Mouse (Mus musculus) G1E (cell line): ENCODE measurements around the gene Zglp1. TPM values are rescaled to one million over a fixed set of nuclear protein-coding genes. Genes with fewer than 3 reads are reported as not detected.

Experiments used
- ATAC-seq: 2 replicates; pipeline ENCODE4 v1.8.0; 2016; ENCODE audit warnings: mild to moderate bottlenecking; ENCODE audit not compliant: insufficient number of reproducible peaks, poor library complexity, low FRiP score, severe bottlenecking; ENCODE audit errors: extremely low read depth
- DNase-seq: peaks from one replicate; pipeline ENCODE4 v3.0.0; 2012; ENCODE audit warnings: low spot score
- H3K27me3 ChIP-seq: 2 replicates; pipeline ENCODE4 v1.6.1; 2012; ENCODE audit warnings: mild to moderate bottlenecking, low read length, inconsistent platforms; ENCODE audit not compliant: insufficient read depth
- H3K36me3 ChIP-seq: replicated peaks from 2 replicates; pipeline ENCODE3; 2012; ENCODE audit warnings: mild to moderate bottlenecking, inconsistent platforms
- H3K4me1 ChIP-seq: 2 replicates; pipeline ENCODE4 v1.6.1; 2012; ENCODE audit warnings: low read depth, low read length, inconsistent platforms, mixed read lengths; ENCODE audit not compliant: insufficient read depth
- H3K4me3 ChIP-seq: 2 replicates; pipeline ENCODE4 v1.5.1; 2012; ENCODE audit warnings: low read depth, mild to moderate bottlenecking, inconsistent platforms, low read length, moderate library complexity, mixed read lengths
- H3K9me3 ChIP-seq: replicated peaks from 2 replicates; pipeline ENCODE4 v1.6.1; 2012; ENCODE audit warnings: inconsistent platforms
- CTCF ChIP-seq: IDR thresholded peaks from 2 replicates; pipeline ENCODE4 v1.5.1; 2012; ENCODE audit warnings: low read depth, low read length, inconsistent platforms, mixed read lengths
- GATA1 ChIP-seq: IDR thresholded peaks from 2 replicates; pipeline ENCODE4 v1.6.1; 2012; ENCODE audit warnings: borderline replicate concordance, low read length, inconsistent platforms, mixed read lengths
- GATA2 ChIP-seq: IDR thresholded peaks from 2 replicates; pipeline ENCODE4 v1.6.1; 2012; ENCODE audit warnings: low read depth, low read length, inconsistent platforms, borderline replicate concordance
- POLR2AphosphoS5 ChIP-seq: IDR thresholded peaks from 2 replicates; pipeline ENCODE4 v1.6.1; 2012; ENCODE audit warnings: low read depth, low read length, inconsistent platforms; ENCODE audit not compliant: insufficient replicate concordance
- TAL1 ChIP-seq: conservative IDR thresholded peaks from 2 replicates; pipeline ENCODE4 v1.6.1; 2012; ENCODE audit warnings: low read depth, low read length, inconsistent platforms, mixed read lengths
- polyA plus RNA-seq: library from polyadenylated mRNA; stranded (reverse); fragments of >175 nt; gene quantifications from 2 replicates; pipeline ENCODE4 v1.2.3, GENCODE M21; 2012
- total RNA-seq, 2 experiments: library from RNA; stranded (forward) in 1 of 2; stranded (reverse) in 1 of 2; fragments of 200-1000 nt in 1 of 2; fragments of >200 nt in 1 of 2; fragmentation: Nextera tagmentation in 1 of 2; gene quantifications; 2 replicates each; pipeline ENCODE4 v1.2.3; 2014 to 2017

The Zglp1 gene
- total and polyA plus RNA-seq, 3 experiments: 4.5 TPM; not detected in 2

DNA sequence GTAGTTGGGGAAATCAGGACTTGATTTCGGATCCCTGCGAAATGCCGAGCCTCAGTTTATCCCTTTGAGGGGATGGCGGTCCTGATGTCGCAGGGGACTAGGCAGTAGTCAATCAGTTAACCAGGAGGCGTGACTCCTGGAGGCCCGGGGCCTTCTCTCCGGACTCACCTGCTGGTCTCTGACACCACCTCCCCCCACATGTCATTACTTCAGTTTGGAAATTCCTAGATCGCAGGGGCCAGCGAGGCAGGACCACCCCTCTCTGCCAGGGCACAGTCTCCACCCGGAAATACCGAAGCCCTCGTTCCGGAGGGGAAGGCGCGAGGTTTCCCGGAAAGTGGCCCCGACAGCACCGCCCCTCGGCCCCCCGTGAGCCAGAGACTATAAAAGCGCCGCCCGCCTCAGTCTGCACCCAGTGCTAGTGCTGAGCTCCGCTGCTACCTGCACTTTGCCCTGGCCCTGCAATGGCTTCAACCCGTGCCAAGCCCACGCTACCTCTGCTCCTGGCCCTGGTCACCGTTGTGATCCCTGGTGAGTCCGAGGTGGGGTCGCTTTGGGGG is 51.2 kb downstream of the Zglp1 start, which contains the start of gene Icam1:
Icam1 (plus strand) TSS at position 415 of the 560 bp plus-strand sequence.
- Histone ChIP-seq H3K4me1 (peaks cover 66% of the 10 kb centered on the region), H3K27me3 (peaks cover 7% of the 10 kb centered on the region; the same call in 1 of the 2 replicates), H3K4me3 (peak within 1 kb of the TSS; percentile 74), H3K36me3 (peaks cover 29% of the 10 kb centered on the region), H3K9me3 (no peaks in the 10 kb centered on the region)
- peak; percentile 50; the same call in 1 of the 2 replicates for ATAC-seq
- TF ChIP-seq POLR2AphosphoS5: peak; percentile 78; the same call in 1 of the 2 replicates
- no peak for TF ChIP-seq GATA1
- DNase-seq: peak; percentile 71

DNA sequence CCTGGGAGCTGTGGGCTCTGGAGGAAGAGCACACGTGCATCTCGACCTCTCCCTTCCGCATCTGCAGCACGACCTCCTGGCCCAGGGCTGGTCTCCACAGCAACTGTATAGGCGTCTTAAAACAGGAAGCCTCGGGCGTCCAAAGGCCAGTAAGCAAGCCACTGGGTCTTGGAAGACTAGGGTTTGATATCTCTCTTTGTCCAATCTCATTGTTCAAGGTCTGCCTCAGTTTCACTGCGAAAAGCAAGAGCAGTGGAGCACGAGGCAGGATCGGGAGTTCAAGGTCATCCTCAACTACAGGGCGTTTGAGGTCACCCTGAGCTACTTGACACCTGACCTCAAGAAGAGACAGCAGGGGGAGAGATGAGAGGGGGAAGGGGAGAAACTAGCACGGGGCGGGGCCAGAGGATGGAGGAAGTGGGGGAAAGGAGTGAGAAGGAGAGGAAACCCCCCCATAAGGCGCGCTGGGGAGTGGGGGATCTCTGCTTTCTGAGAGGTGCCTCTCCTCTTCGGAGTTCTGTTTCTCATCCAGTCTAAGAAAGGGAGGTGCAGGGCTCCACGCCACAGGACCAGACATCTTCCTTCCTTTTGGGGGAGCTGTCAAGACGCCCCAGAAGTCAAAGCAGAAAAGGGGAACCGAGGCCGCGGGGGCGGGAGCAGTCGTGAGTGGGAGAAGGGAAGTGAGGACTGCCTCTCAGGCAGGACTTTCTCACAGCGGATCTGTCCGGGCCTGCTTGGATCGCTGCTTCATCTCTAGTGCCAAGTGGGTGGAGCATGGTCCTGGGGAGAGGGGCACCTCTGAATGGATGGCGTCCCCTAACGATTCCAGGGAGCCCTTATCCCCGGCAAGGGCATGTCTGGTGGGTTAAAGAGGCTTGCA is 52.0 kb downstream of the Zglp1 start:
- ATAC-seq: peak; percentile 43
- DNase-seq: peak; percentile 59
- peaks cover 7% of the 10 kb centered on the region; the same call in 1 of the 2 replicates for H3K27me3 ChIP-seq
- no peaks in the 10 kb centered on the region for H3K9me3 ChIP-seq
- peaks cover 25% of the 10 kb centered on the region for H3K36me3 ChIP-seq
- H3K4me1 ChIP-seq: peaks cover 70% of the 10 kb centered on the region
- H3K4me3 ChIP-seq: peak overlapping the region; percentile 74
- TF ChIP-seq GATA2: no peak
- TF ChIP-seq CTCF: no peak
- TF ChIP-seq POLR2AphosphoS5: no peak
- no peak for TF ChIP-seq TAL1
- TF ChIP-seq GATA1: no peak

Other genes with a start within 250 kb of the Zglp1 start
Only the 20 nearest of the 24 such genes appear.
- not detected in 2 replicates for gene A230050P20Rik, start 198.5 kb downstream of the Zglp1 start, total RNA-seq (2014; fragmentation: Nextera tagmentation)
- gene A230050P20Rik, start 198.5 kb downstream of the Zglp1 start, total RNA-seq (2017): 0.05 TPM in 1 of 2 replicates, not detected in the other
- 0.04 and 0.05 TPM in 2 replicates for gene A230050P20Rik, start 198.5 kb downstream of the Zglp1 start, polyA plus RNA-seq
- gene Angptl6, start 187.4 kb downstream of the Zglp1 start, total RNA-seq (2014; fragmentation: Nextera tagmentation): 1.2 and 5.1 TPM in 2 replicates
- gene Angptl6, start 187.4 kb downstream of the Zglp1 start, total RNA-seq (2017): 0.66 and 0.93 TPM in 2 replicates
- gene Angptl6, start 187.4 kb downstream of the Zglp1 start, polyA plus RNA-seq: 2.4 and 3.1 TPM in 2 replicates
- gene Ppan, start 178.9 kb downstream of the Zglp1 start, total RNA-seq (2014; fragmentation: Nextera tagmentation): 40.3 and 47.7 TPM in 2 replicates
- gene Ppan, start 178.9 kb downstream of the Zglp1 start, total RNA-seq (2017): 66.9 and 71.7 TPM in 2 replicates
- gene Ppan, start 178.9 kb downstream of the Zglp1 start, polyA plus RNA-seq: 297 and 313 TPM in 2 replicates
- 198 and 222 TPM in 2 replicates for gene Eif3g, start 168.5 kb downstream of the Zglp1 start, total RNA-seq (2014; fragmentation: Nextera tagmentation)
- 173 and 175 TPM in 2 replicates for gene Eif3g, start 168.5 kb downstream of the Zglp1 start, total RNA-seq (2017)
- 475 and 545 TPM in 2 replicates for gene Eif3g, start 168.5 kb downstream of the Zglp1 start, polyA plus RNA-seq
- 142 and 148 TPM in 2 replicates for gene Dnmt1, start 107.2 kb downstream of the Zglp1 start, total RNA-seq (2014; fragmentation: Nextera tagmentation)
- 167 and 197 TPM in 2 replicates for gene Dnmt1, start 107.2 kb downstream of the Zglp1 start, total RNA-seq (2017)
- 178 and 209 TPM in 2 replicates for gene Dnmt1, start 107.2 kb downstream of the Zglp1 start, polyA plus RNA-seq
- 1.8 and 8.4 TPM in 2 replicates for gene S1pr2, start 90.3 kb downstream of the Zglp1 start, total RNA-seq (2014; fragmentation: Nextera tagmentation)
- gene S1pr2, start 90.3 kb downstream of the Zglp1 start, total RNA-seq (2017): 2.1 and 2.8 TPM in 2 replicates
- gene S1pr2, start 90.3 kb downstream of the Zglp1 start, polyA plus RNA-seq: 1.6 TPM in 2 replicates
- 38.4 and 39.6 TPM in 2 replicates for gene Mrpl4, start 64.4 kb downstream of the Zglp1 start, total RNA-seq (2014; fragmentation: Nextera tagmentation)
- 39.1 and 51.5 TPM in 2 replicates for gene Mrpl4, start 64.4 kb downstream of the Zglp1 start, total RNA-seq (2017)
- gene Mrpl4, start 64.4 kb downstream of the Zglp1 start, polyA plus RNA-seq: 92.6 and 129 TPM in 2 replicates
- gene Icam1, start 51.1 kb downstream of the Zglp1 start, total RNA-seq (2014; fragmentation: Nextera tagmentation): 9.6 and 9.9 TPM in 2 replicates
- gene Icam1, start 51.1 kb downstream of the Zglp1 start, total RNA-seq (2017): 15.7 and 17.1 TPM in 2 replicates
- 5.0 and 5.8 TPM in 2 replicates for gene Icam1, start 51.1 kb downstream of the Zglp1 start, polyA plus RNA-seq
- 2.1 and 4.8 TPM in 2 replicates for gene Icam4, start 37.7 kb downstream of the Zglp1 start, total RNA-seq (2014; fragmentation: Nextera tagmentation)
- gene Icam4, start 37.7 kb downstream of the Zglp1 start, total RNA-seq (2017): 8.2 and 10.6 TPM in 2 replicates
- 8.3 and 11.2 TPM in 2 replicates for gene Icam4, start 37.7 kb downstream of the Zglp1 start, polyA plus RNA-seq
- not detected in 2 replicates for gene Icam5, start 35.0 kb downstream of the Zglp1 start, total RNA-seq (2014; fragmentation: Nextera tagmentation)
- gene Icam5, start 35.0 kb downstream of the Zglp1 start, total RNA-seq (2017): 0.33 and 0.99 TPM in 2 replicates
- 0.30 and 0.38 TPM in 2 replicates for gene Icam5, start 35.0 kb downstream of the Zglp1 start, polyA plus RNA-seq
- gene Gm49373, start 6.0 kb upstream of the Zglp1 start, total RNA-seq (2014; fragmentation: Nextera tagmentation): 0.98 and 2.2 TPM in 2 replicates
- 0.33 and 1.0 TPM in 2 replicates for gene Gm49373, start 6.0 kb upstream of the Zglp1 start, total RNA-seq (2017)
- 0.61 and 1.2 TPM in 2 replicates for gene Gm49373, start 6.0 kb upstream of the Zglp1 start, polyA plus RNA-seq
- gene Fdx1l, start 6.5 kb upstream of the Zglp1 start, total RNA-seq (2014; fragmentation: Nextera tagmentation): 52.4 and 58.5 TPM in 2 replicates
- 54.3 and 56.1 TPM in 2 replicates for gene Fdx1l, start 6.5 kb upstream of the Zglp1 start, total RNA-seq (2017)
- 30.6 and 31.0 TPM in 2 replicates for gene Fdx1l, start 6.5 kb upstream of the Zglp1 start, polyA plus RNA-seq
- 95.6 and 162 TPM in 2 replicates for gene Gm38431, start 24.9 kb upstream of the Zglp1 start, total RNA-seq (2014; fragmentation: Nextera tagmentation)
- gene Gm38431, start 24.9 kb upstream of the Zglp1 start, total RNA-seq (2017): 2.1 and 2.8 TPM in 2 replicates
- gene Gm38431, start 24.9 kb upstream of the Zglp1 start, polyA plus RNA-seq: 382 and 444 TPM in 2 replicates
- 35.1 and 72.2 TPM in 2 replicates for gene Raver1, start 24.9 kb upstream of the Zglp1 start, total RNA-seq (2014; fragmentation: Nextera tagmentation)
- gene Raver1, start 24.9 kb upstream of the Zglp1 start, total RNA-seq (2017): 18.5 and 19.6 TPM in 2 replicates
- gene Raver1, start 24.9 kb upstream of the Zglp1 start, polyA plus RNA-seq: 0.62 and 0.92 TPM in 2 replicates
- gene Tyk2, start 64.2 kb upstream of the Zglp1 start, total RNA-seq (2014; fragmentation: Nextera tagmentation): 16.1 and 16.6 TPM in 2 replicates
- gene Tyk2, start 64.2 kb upstream of the Zglp1 start, total RNA-seq (2017): 17.4 and 19.0 TPM in 2 replicates
- 17.3 and 19.0 TPM in 2 replicates for gene Tyk2, start 64.2 kb upstream of the Zglp1 start, polyA plus RNA-seq
- gene Cdc37, start 82.9 kb upstream of the Zglp1 start, total RNA-seq (2014; fragmentation: Nextera tagmentation): 80.4 and 86.7 TPM in 2 replicates
- gene Cdc37, start 82.9 kb upstream of the Zglp1 start, total RNA-seq (2017): 124 and 193 TPM in 2 replicates
- gene Cdc37, start 82.9 kb upstream of the Zglp1 start, polyA plus RNA-seq: 213 and 280 TPM in 2 replicates
- 2.5 and 2.9 TPM in 2 replicates for gene Pde4a, start 98.6 kb upstream of the Zglp1 start, total RNA-seq (2014; fragmentation: Nextera tagmentation)
- gene Pde4a, start 98.6 kb upstream of the Zglp1 start, total RNA-seq (2017): 1.5 and 1.7 TPM in 2 replicates
- gene Pde4a, start 98.6 kb upstream of the Zglp1 start, polyA plus RNA-seq: 1.4 and 1.5 TPM in 2 replicates
- 16.7 and 21.3 TPM in 2 replicates for gene Keap1, start 172.3 kb upstream of the Zglp1 start, total RNA-seq (2014; fragmentation: Nextera tagmentation)
- gene Keap1, start 172.3 kb upstream of the Zglp1 start, total RNA-seq (2017): 46.4 and 48.1 TPM in 2 replicates
- 73.3 and 81.7 TPM in 2 replicates for gene Keap1, start 172.3 kb upstream of the Zglp1 start, polyA plus RNA-seq
- gene S1pr5, start 181.3 kb upstream of the Zglp1 start, total RNA-seq (2014; fragmentation: Nextera tagmentation): not detected in 2 replicates
- gene S1pr5, start 181.3 kb upstream of the Zglp1 start, total RNA-seq (2017): 0.11 TPM in 1 of 2 replicates, not detected in the other
- gene S1pr5, start 181.3 kb upstream of the Zglp1 start, polyA plus RNA-seq: not detected in 2 replicates
- gene Atg4d, start 198.2 kb upstream of the Zglp1 start, total RNA-seq (2014; fragmentation: Nextera tagmentation): 7.0 and 14.5 TPM in 2 replicates
- gene Atg4d, start 198.2 kb upstream of the Zglp1 start, total RNA-seq (2017): 9.1 and 11.0 TPM in 2 replicates
- gene Atg4d, start 198.2 kb upstream of the Zglp1 start, polyA plus RNA-seq: 14.9 and 20.7 TPM in 2 replicates